Mouse (Mus musculus) right cerebral cortex, postnatal 4 days (tissue): ENCODE results near the gene Ccrl2.
A peak's percentile ranks its signal among the peaks of the same experiment; 100 is the strongest.

ENCODE experiments used
- DNase-seq: peaks from one replicate; pipeline ENCODE4 v3.0.0-alpha.2; 2022

The Ccrl2 gene

DNA sequence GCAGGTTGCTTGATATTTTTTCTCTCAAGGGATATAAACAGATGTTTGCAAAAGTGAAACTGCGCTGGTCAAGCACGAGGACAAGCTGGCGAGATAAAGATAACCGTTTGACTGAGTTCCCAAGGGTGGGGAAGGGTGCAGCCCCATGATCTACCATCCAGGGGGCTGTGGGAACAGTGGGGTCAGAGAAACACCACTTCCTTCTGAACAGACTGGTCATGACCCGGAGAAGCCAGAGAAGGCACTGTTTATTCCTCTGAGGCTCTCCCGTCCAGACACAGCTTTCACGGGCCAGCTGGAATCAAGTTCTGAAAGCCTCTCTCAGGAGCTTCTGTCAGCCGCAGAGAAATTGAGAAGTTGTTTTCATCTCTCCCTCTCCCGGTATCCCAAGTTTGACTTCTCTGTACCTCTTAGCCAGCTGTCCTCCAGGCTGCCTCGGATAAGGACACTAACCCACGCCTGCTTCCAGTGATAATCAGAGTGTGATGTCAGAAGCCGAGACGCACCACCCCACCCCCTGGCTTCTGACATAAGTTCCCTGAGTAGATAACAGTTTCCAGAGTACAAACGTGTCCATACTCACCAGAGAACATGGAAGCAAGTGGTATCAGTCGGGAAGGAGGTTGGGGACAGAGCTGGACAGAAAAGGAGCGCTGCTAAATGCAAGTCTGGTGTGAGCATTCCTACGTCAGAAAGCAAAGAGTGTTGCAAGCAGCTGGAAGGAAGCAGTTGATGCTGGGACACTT is at the start of gene Ccrl2:
Ccrl2 (minus strand) TSS at position 722 of the 746 bp plus-strand sequence.
- DNase-seq = no peak

DNA sequence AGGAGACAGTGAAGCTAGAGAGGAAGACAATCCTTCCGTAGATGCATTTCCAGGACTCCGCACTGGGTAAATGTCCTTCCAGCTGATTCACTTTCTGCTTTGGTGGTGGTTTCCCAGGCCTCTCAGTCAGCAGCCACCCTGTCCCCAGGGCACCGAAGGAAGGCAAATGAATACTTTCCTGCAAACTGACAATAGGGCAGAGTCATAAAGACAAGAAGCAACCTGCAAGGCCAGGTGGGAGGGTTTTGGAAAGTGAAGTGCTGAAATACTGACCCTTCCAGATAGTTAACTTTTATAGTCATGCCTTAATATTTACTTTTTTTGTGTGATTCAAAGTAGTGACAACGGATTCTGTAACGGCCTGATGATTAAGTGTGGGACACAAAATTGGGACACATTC is 46.6 kb upstream of the Ccrl2 start:
- DNase-seq = no peak

DNA sequence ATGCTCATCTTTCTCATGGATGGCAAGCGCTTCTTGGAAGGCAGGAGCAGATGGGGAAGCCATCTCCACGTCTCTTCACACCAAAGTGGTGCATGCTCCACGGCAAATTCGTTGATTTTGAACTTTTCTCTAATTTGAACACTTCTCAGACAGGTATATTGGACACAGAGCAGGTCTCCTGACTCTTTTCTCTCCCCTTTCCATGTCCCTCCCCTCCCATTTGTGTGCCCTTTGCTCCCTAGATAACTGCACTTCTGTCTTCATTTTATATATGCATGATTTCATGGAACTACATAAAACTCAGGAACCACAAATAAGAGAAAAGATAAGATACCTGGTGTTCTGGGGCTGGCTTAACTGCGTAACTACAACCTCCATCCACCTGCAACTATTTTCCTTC is 46.0 kb upstream of the Ccrl2 start:
- no peak for DNase-seq

DNA sequence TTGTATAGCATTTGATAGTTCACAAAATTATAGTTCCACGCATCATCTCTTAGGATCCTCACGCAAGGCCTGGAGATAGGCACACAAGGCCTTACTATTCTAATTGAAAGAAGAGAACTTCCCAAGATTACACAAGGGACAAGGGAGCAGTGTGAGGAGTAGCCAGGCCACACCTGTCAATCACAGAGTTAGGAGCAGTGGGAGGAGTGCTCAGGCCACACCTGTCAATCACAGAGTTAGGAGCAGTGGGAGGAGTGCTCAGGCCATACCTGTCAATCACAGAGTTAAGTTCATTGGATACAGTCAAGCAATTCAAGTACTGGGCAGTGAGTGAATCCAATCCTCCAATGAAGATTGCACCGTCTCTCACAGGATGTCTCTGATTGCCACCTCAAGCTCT is 43.1 kb upstream of the Ccrl2 start:
- DNase-seq = no peak

DNA sequence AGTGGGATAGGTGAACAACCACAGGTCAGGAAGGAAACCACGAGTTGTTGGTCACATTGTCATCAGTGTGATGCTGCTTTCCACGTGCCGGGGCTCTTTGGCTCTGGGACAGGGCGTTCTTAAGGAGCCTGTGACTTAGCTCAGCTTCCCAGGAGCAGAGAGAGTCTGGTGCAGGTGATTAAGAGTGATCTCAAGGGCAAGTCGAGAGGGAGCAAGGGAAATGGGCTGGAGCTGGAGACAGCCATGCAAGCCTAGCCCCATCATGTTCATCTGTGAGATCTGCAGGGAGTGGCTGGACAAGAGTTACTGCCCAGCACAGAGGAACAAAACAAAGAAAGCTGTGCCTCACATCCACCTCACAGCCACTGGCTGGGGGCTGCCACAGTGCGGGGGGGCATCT is 40.2 kb upstream of the Ccrl2 start:
- DNase-seq = no peak

DNA sequence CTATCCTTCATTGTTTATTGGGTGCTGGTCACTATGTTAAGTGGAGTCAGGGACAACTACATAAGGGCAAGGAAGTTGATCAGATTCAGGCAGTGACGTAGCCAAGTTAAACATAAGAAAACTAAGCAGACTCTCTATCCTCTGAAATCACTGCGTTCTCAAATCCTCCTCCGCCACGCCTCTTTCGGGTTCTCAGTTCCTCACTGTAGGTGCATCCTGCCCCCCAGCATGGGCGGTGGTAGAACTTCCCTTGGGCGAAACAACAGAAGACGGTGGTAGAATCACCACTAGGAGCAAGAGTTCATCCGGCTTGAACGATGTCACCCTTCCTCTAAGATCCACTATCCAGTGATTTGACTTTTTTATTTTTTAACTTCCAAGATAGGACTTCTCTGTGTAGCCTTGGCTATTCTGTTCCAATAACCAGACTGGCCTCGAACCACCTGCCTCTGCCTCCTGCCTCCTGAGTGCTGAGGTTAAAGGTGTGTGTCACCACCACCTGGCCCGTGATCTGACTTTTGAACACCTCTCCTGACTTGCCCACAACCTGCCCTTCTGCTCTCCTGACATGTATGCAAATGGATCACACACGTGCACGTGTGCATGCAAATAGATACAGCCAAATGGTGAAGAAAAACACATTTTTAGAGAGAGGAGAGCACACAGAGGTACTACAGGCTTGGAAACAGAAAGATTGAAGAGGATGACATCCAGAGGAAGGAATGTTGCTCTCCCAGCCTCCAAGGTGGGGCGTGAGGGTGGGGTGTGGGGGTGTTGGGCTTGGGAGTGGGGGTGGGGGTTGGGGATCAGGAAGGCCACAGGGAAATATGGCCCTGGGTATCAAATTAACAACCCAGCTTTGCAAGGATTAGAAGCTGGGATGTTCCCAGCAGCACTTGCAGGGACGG is 39.4 kb upstream of the Ccrl2 start:
- DNase-seq = no peak

DNA sequence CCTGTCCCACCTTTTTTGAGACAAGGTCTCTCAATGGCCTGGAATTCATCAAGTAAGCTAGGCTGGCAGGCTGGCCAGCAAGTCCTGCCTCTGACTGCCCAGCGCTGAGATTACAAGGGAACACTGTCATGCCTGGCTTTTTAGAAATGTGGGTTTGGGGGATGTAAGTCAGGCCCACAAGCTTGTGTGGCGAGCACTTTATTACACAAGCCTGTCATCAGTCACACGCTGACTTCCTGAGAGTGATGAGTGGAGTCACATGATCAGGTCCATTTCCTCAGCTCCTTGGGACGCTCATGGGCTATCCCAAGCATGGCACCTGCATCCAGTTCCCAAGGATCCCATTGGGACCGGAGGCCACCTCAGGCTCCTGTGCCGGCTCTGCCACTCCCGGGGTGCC is 38.4 kb upstream of the Ccrl2 start:
- no peak for DNase-seq

DNA sequence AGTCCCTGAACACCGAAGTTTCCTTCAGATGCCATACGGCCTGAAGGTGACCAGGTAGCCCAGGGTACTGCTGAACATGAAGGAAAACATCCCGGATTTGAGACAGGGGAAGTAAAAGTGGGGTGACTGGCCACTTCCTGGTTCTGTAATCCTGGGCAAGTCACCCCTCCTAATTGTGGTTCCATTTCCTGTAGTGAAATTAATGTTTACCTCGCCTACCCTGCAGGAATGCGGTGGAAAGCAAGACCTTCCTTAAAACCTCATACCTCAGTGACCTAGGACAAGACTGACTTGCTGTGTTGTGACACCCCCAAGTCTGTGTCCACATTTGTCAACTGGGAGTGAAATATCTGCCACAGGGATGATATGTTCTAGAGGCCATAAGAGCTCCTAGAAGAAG is 37.3 kb upstream of the Ccrl2 start:
- no peak for DNase-seq

DNA sequence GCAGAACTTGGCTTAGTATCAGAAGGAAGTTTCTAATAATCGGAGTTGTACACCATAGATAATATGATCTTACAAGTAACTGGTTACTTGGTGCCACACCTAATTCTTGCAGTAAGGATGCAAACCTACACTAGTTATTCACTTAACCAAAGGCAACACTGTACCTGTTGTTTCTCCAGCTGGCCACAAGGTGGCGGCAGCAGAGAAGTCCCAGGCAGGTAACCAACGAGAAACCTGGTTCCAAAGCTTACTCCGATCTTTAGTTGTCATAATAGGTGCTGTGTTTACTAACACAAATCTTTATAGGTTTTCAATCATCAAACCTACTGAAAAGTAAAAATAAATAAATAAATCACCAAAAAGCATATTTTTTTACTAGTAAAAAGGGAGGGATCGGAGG is 35.8 kb upstream of the Ccrl2 start:
- peak; percentile 55 for DNase-seq

DNA sequence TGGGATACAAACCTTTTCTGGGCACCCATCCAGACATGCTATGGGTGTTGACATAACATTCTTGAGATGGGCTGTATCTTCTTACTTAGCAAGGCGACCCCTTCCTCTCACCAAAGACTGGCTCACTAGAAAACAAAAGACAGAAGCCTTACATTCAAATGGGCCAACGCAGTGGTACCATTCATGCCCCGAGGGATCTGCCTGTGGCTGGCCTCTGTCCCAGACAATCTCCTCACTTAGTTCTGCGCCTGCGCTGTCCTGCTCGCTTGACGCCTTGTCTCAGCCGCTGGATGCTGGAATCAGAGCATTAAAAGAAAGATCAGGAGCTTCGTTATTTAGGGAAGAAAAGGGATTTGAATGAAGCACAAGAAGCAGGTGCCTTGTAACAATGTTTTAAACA is 35.3 kb upstream of the Ccrl2 start:
- peak; percentile 42 for DNase-seq

DNA sequence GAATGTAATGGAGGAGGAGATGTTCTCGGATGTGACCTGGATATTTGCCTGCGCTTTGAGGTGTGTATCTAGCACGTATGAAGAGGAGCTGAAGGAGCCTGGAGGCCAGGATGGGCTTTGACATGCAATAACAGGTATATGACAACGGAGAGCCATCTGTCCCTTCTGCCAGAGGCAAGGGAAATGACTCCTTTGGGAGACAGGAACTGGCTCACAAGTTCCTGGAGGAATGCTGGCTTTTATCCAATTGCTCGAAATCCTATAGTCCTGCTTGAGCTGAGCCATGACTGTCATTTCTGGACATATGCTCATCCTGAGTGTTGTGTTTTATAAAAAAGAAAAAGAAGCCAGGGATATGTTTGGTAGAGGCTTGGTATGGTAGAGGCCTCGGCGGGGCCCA is 31.6 kb upstream of the Ccrl2 start:
- no peak for DNase-seq

DNA sequence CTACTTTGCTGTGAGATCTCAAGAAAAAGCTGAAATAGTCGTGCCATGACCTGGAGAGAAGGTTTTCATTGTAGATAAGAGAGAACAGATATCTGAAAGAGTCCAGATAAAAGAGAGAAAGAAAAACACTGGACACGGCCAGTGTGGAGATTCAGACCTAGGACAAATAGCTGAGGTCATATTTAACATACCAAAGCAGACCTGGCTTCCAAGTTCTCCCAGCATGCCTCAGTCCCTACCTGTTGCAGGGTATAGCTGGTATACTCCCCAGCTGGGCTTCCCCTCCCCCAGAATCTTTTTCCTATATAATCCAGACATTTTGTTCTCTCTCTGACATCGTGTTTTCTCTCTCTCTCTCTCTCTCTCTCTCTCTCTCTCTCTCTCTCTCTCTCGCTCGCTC is 30.6 kb upstream of the Ccrl2 start:
- DNase-seq = no peak

DNA sequence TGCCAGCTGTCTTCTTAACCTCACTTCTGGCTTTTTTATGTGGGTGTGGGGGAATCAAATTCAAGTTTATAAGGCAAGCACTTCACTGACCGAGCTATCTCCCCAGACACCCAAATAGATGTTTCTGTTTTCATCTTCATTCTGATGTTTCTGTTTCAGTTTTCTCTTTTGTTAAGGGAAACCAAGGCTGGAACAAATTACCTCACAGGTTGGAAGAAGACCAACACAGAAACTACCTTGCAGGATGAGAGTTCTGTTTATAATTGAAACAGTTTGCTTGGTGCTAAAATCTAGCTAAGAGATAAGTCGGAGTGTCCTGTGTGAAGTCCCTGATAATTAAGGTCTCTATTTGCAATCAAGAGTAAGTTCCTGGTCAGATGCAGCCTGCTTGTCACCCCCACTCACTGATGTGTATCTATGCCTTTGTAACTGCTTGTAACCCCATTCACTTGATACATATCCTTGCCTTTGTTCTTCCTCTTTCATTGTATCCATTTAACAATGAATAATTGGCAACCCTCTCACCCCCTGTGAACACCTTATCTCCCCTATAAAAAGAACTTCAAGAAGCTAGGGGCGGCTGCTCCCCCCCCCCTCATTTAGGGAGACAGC is 29.8 kb upstream of the Ccrl2 start:
- DNase-seq = no peak

DNA sequence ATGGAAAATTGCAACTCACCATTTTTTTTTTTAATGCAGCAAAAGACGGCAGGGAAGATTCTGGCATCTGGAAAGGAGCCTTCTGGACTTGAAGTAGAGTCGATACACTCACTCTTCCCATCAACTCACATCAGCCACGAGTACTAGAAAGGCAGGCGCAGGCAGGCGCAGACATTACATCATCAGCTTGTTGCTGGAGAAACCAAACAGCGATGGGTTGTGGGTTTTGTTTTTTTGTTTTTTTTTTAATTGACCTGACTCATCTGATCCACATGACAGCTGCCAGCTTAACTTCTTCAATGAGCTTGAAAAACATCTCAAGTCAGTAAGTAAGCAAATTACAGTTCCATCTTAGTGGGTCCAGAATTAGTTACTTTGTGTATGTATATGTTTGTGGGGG is 28.8 kb upstream of the Ccrl2 start:
- no peak for DNase-seq

DNA sequence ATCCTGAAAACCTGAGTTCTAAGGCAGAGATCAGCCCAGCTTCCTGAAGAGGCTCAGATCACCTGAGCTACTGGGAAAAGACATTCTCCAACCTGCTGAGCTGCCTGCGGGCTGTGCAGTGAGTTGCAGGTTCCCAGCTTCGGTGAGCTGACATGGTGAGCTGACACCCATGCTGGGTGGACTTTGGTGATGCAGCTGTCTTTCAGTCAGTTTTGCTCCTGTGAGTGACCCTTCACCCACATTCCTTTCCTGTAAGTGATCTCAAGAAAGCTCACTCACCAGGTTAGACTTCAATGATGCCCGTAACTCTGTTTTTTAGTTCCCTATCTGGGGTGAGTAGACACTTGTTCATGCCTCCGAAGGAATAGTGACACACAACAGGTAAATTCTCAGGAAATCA is 28.0 kb upstream of the Ccrl2 start:
- DNase-seq = no peak

DNA sequence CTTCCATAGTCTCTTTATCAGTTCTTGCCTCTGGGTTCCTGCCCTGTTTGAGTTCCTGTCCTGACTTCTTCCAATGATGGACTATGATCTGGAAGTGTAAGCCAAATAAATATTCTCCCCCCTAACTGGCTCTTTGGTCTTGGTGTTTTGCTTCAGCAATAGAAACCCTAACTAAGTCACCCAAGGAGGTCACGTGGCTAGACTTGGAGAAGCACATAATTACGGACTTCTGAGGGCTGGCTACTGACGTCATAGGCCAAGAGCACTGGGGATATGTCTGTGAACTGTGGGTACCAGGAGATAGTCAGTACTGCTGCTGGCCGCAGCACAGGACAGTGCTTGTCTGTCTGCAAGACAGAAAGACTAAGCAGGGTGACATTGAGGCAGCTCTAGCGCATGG is 24.4 kb upstream of the Ccrl2 start:
- no peak for DNase-seq

DNA sequence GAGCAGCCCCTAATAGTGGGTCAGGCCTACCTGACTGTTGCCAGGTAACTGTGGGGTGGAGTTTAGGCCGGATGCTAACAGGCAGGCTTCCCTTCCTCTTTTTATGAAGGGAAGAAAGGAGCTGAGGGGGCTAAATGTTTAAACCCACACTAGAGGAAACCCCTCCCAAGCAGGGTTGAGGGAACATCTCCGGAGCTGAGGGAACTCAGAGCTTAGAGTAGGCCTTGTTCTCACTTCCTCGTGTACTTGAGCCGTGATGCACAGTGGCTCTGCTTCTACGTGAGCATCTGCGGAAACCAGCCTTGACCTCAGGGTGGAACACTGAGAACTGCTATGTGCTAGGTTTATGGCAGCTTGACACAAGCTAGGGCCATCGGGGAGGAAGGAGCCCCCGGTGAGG is 23.5 kb upstream of the Ccrl2 start:
- no peak for DNase-seq

DNA sequence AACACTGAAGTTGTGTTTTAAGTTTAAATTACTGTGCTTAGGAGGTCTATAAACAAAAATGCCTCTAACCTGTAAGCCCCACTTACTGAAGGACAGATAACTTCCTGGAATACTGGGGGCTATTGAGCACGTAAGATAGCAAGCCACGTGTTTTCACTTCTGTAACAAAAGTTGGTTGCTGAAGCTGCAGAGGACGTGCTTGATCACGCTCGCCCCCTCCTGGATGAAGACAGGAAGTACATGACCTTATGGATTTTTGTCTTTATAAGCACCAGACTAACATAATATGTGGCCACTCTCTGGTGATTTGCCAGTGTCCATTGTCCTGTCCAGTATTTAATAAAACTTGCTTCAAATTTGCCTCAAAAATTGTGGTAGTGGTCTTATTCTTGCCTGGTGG is 20.4 kb upstream of the Ccrl2 start:
- peak; percentile 16 for DNase-seq

DNA sequence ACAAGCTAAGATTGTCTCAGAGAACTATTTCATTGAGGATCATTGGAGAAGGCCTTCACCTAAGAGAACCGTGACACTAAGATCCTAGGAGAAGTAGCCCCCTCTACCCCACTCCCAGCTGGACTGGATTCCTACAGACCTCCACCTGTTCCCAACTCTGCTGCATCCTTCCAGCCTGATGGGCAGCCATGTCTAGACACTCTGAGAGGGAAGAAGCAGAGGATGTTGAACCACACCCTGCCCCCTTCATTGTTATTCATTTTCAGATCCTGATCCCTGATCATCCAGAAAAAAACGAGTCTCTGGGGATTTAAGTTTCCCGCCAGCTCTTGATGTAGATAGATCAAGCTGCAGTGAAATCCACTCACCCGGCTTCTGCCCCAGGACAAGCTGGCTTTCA is 15.7 kb upstream of the Ccrl2 start:
- DNase-seq = no peak

DNA sequence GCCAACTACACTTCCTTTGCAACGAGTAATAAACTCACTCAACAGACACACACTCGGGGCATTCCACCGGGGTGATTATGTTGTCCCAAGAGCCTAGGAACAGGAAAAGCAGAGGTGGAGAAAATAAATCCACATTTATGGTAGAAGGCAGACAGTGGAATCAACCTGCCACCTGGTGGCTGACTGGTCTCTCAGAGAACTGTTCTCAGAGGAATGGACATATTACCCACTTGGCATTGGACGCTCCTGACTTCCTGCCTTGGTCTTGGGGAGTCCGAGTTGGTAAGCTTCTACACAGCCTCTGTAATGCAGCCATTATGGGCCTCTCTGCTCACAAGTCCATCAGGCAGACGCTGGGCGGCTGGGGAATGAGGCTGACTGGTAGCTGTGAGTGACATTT is 14.9 kb upstream of the Ccrl2 start:
- peak; percentile 22 for DNase-seq

DNA sequence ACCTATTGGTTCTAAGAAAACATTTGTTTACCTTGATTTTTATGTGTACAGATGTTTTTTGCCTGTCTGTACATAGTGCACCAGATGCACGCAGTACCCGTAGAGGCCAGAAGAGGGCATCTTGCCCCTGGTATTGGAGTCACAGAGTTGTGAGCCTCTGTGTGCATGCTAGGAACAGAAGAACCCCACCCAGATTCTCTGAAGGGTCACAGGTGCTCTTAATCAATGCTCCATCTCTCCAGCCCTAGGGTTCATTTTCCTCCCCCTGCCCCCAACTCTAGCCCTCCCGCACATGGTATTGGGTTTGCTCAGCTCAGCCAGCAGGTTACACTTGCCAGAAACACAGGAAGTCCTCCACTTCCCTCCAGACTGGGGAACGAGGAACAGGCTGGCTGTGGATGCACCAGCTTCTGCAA is 13.2 kb upstream of the Ccrl2 start:
- DNase-seq = peak; percentile 38

DNA sequence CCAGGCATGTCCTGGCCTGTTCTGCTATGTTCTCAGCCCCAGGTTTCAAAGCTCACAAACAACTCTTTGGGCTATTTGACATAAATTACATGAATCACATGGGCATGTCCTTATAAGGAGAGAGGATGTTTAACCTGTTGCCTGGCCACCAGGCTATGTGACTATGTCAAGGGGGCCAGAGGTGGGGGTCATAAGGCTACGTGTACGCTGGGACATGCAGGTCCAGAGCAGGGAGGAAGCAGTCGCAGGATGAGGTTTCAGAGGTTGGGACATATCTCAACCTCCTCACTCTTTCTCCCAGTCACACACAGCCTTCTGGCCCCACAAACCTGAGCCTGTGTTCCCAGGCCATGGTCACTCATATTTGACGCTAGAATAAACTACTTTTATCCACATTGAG is 9.7 kb upstream of the Ccrl2 start:
- no peak for DNase-seq

DNA sequence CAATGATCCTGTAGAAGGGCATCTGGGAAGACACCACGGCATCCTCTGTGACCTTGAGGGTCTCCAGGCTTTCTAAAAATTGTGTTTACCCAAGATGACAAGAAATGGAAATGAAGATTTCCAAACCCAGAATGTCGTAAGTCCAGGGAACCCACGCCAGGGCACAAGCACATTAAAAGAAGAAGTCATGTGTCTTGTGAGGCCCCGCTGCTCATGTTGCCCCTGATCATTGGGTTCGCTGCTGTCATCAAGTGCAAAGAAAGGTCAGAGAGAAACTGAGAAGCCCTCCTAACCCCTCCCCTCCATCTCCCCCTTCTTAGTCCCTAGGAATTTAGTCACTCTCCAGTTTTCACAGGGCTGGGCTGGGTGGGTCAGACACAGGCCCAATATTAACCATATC is 5.5 kb upstream of the Ccrl2 start:
- DNase-seq = no peak

DNA sequence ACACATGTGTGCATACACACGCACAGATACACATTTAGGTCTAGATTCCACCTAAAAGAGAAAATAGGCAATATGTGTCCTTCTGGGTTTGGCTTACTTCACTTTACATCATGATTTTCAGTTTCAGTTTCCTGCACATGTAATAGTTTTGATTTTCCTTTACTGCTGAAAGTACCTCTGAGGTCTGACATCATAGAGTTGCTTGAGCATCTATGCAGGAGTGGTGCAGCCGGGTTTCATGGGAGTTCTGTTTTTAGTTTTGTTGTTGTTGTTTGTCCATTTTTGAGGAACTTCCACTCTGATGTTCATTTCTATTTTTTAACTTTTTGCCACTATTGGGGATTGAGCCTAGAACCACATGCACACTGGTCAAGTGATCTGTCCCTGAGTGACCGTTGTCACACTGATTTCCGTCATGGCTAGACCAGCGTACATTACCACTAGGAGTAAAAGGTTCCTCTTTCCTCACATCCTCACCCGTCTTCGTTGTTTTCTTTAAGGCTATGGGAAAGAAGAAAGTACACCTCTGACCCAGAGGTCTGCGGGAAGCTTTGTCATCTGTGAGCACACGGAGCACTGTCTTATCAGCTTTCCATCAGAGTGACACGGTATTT is 1.7 kb upstream of the Ccrl2 start:
- DNase-seq = no peak
